ENCODE assay signal across 17 mouse cellular contexts in genomic region chr13:41459683-41460286, GRCm38 (mm10). TPM values are rescaled to one million over a fixed set of nuclear protein-coding genes. Genes with fewer than 3 reads are reported as not detected.
A peak's percentile ranks its signal among the peaks of the same experiment; 100 is the strongest.
DNase-seq lines count a peak whose midpoint lies in the region; ATAC-seq and TF ChIP-seq lines count a peak whose summit lies in the region.
"Had no signal": no experiment of that assay in that cellular context is flagged by ENCODE, and none has a peak within 500 bp of the region (broad histone marks: within the 10 kb centered on the region; RNA-seq: fewer than 3 reads in every experiment).

No protein-coding gene starts in this region.

- WGBS in lung, adult 2 months: 67% methylated on average over 3 of the region's 3 CpGs
- WGBS in hindbrain, embryonic 12.5 days: 92% methylated on average over 3 of the region's 3 CpGs

- no peak for ATAC-seq in hindbrain, embryonic 12.5 days (ENCODE audit: low FRiP score)
- ATAC-seq: CD4-positive, CD25-positive, alpha-beta regulatory T cell, adult 4 months; forebrain, embryonic 16.5 days had no signal

- no peak overlapping the region for H3K27ac ChIP-seq in bone marrow macrophage, adult 2 months (ENCODE audit: insufficient read depth, low read depth, low read length)
- no peak overlapping the region for H3K27ac ChIP-seq in hindbrain, embryonic 12.5 days
- H3K27ac ChIP-seq: hindbrain, embryonic 15.5 days; stomach, embryonic 15.5 days had no signal

- DNase-seq in heart, adult 18-20 months: peak; percentile 43 to 45
- DNase-seq in heart, postnatal 14 days: no peak
- no peak for DNase-seq in lung, adult 2 months
- DNase-seq in lung, adult 18-20 months: no peak
- DNase-seq in splenic B cell, adult 2 months (ENCODE audit: low read depth, low spot score): peak; percentile 17
- DNase-seq in testis, postnatal 14 days (ENCODE audit: low spot score): no peak
- DNase-seq: cerebellum, adult 2 months; embryo, embryonic 11 days; gastrocnemius, postnatal 36 days; kidney, adult 9 months; thymus, postnatal 36 days had no signal

- intact Hi-C loops in heart, postnatal 14 days (cut with DNase I): loop anchor here (5.0 kb wide), 1 partner anchor 102 kb away; no protein-coding TSS in a partner anchor

- H3K4me2 ChIP-seq in hindbrain, embryonic 12.5 days (replicated peaks): no peak overlapping the region
- H3K4me2 ChIP-seq: hindbrain, embryonic 15.5 days; stomach, embryonic 15.5 days had no signal

- TF ChIP-seq POLR2A in lung, adult 2 months (IDR thresholded peaks at IDR 0.05; ENCODE audit: borderline replicate concordance, extremely low read depth, low read depth, low read length): no peak
- no peak for TF ChIP-seq POLR2A in bone marrow macrophage, adult 2 months (IDR thresholded peaks at IDR 0.05; ENCODE audit: borderline replicate concordance, low read depth, low read length)

- TF ChIP-seq CTCF in lung, adult 2 months (IDR thresholded peaks at IDR 0.05; ENCODE audit: insufficient read depth, low read length): peak; percentile 12; the same call in 1 of the 2 replicates
- no peak for TF ChIP-seq CTCF in bone marrow macrophage, adult 2 months (IDR thresholded peaks at IDR 0.05; ENCODE audit: low read depth, low read length)

- no peak overlapping the region for H3K9ac ChIP-seq in hindbrain, embryonic 12.5 days
- H3K9ac ChIP-seq: hindbrain, embryonic 15.5 days; stomach, embryonic 15.5 days had no signal

- no peaks in the 10 kb centered on the region for H3K9me3 ChIP-seq in hindbrain, embryonic 12.5 days (replicated peaks)
- H3K9me3 ChIP-seq: hindbrain, embryonic 15.5 days; stomach, embryonic 15.5 days had no signal

- peaks cover 24% of the 10 kb centered on the region for H3K4me1 ChIP-seq in lung, adult 2 months (ENCODE audit: control insufficient read depth, insufficient read depth, low read length)
- H3K4me1 ChIP-seq in bone marrow macrophage, adult 2 months (ENCODE audit: control insufficient read depth, insufficient read depth, low read length): peaks cover 8% of the 10 kb centered on the region
- H3K4me1 ChIP-seq in hindbrain, embryonic 12.5 days: peaks cover 12% of the 10 kb centered on the region; the same call in 1 of the 2 replicates
- H3K4me1 ChIP-seq: hindbrain, embryonic 15.5 days had no signal

- H3K4me3 ChIP-seq in lung, adult 2 months (replicated peaks; ENCODE audit: extremely low read depth, low read depth, low read length): no peak overlapping the region
- H3K4me3 ChIP-seq in bone marrow macrophage, adult 2 months (ENCODE audit: insufficient read depth, low read length): peak overlapping the region; percentile 25; the same call in 1 of the 2 replicates
- no peak overlapping the region for H3K4me3 ChIP-seq in hindbrain, embryonic 12.5 days
- H3K4me3 ChIP-seq: hindbrain, embryonic 15.5 days; stomach, embryonic 15.5 days had no signal

- H3K27me3 ChIP-seq in splenic B cell, adult 2 months (ENCODE audit: control insufficient read depth, insufficient read depth, low read length, poor library complexity, severe bottlenecking): no peaks in the 10 kb centered on the region
- H3K27me3 ChIP-seq in hindbrain, embryonic 12.5 days: no peaks in the 10 kb centered on the region
- H3K27me3 ChIP-seq: hindbrain, embryonic 15.5 days; stomach, embryonic 15.5 days had no signal

- H3K36me3 ChIP-seq in splenic B cell, adult 2 months (ENCODE audit: control insufficient read depth, insufficient read depth, low read length, poor library complexity, severe bottlenecking): no peaks in the 10 kb centered on the region; the same call in none of the 2 replicates
- no peaks in the 10 kb centered on the region for H3K36me3 ChIP-seq in hindbrain, embryonic 12.5 days
- H3K36me3 ChIP-seq: hindbrain, embryonic 15.5 days; stomach, embryonic 15.5 days had no signal

RNA-seq across cellular contexts. Expression of gene Nedd9, which starts 27.4 kb away (rescaled TPM):
- total RNA-seq in heart, adult 18-20 months (2021): 10 to 100 TPM; 19.8 to 24.1 TPM
- 10 to 100 TPM; 29.3 to 35.2 TPM for total RNA-seq in heart, postnatal 14 days (2021)
- polyA plus RNA-seq in lung, adult 2 months (2012; rRNA removed): 49.2 and 60.8 TPM in 2 replicates
- 10.9 and 16.9 TPM in 2 replicates for polyA plus RNA-seq in bone marrow macrophage, adult 2 months (2012; ENCODE audit: insufficient read depth, insufficient read length, missing spikeins)
- polyA plus RNA-seq in hindbrain, embryonic 12.5 days (2016; fragmentation: Nextera tagmentation; extraction: Ambion mirVana): 17.1 and 17.9 TPM in 2 replicates

Comparison
In these comparisons a context has a peak if more than half of its experiments do, and no peak if none do; other contexts are left out.
1. DNase-seq: peak in heart, adult 18-20 months (2 of 2) and splenic B cell, adult 2 months (single experiment); none in heart, postnatal 14 days (0 of 2), lung, adult 2 months (single experiment), lung, adult 18-20 months (0 of 2) and testis, postnatal 14 days (single experiment).